Mouse (Mus musculus) hindbrain, embryonic 14.5 days (tissue): ENCODE measurements around the gene Sema4a. TPM values are rescaled to one million over a fixed set of nuclear protein-coding genes. Genes with fewer than 3 reads are reported as not detected.

ENCODE experiments used
- ATAC-seq: fragments of 200-750 bp; cut with Nextera tagmentation; 2 replicates; pipeline ENCODE4 v1.8.0; 2017; ENCODE audit warnings: moderate number of reproducible peaks, mild to moderate bottlenecking, moderate TSS enrichment, moderate library complexity; ENCODE audit not compliant: low FRiP score
- DNase-seq: peaks from one replicate; pipeline ENCODE4 v3.0.0-alpha.2; 2015; ENCODE audit warnings: low spot score
- H3K27ac ChIP-seq: fragments of 300-500 bp; sonication (generic); 2 replicates; pipeline ENCODE4 v1.5.1; 2014; ENCODE audit warnings: mild to moderate bottlenecking, moderate library complexity
- H3K27me3 ChIP-seq: fragments of 300-500 bp; sonication (generic); 2 replicates; pipeline ENCODE4 v1.6.1; 2014; ENCODE audit warnings: mild to moderate bottlenecking, low read length, mixed read lengths; ENCODE audit not compliant: control insufficient read depth, insufficient read depth
- H3K36me3 ChIP-seq: fragments of 300-500 bp; sonication (generic); replicated peaks from 2 replicates; pipeline ENCODE4 v1.6.1; 2014; ENCODE audit not compliant: control insufficient read depth, insufficient read depth
- H3K4me1 ChIP-seq: fragments of 300-500 bp; sonication (generic); replicated peaks from 2 replicates; pipeline ENCODE4 v1.6.1; 2014; ENCODE audit warnings: antibody characterized with exemption, low read length, mixed read lengths; ENCODE audit not compliant: control insufficient read depth, insufficient read depth
- H3K4me2 ChIP-seq: fragments of 300-500 bp; sonication (generic); replicated peaks from 2 replicates; pipeline ENCODE4 v1.6.1; 2014; ENCODE audit warnings: mild to moderate bottlenecking, moderate library complexity
- H3K4me3 ChIP-seq: fragments of 300-500 bp; sonication (generic); replicated peaks from 2 replicates; pipeline ENCODE4 v1.5.1; 2014; ENCODE audit warnings: mild to moderate bottlenecking, low read length
- H3K9ac ChIP-seq: fragments of 300-500 bp; sonication (generic); 2 replicates; pipeline ENCODE4 v1.6.1; 2014
- H3K9me3 ChIP-seq: fragments of 300-500 bp; sonication (generic); 2 replicates; pipeline ENCODE4 v1.6.1; 2016; ENCODE audit warnings: low read length; ENCODE audit not compliant: control insufficient read depth
- WGBS: fragments of 180-500 bp; shearing (Covaris S2); extraction: QIAGEN DNeasy Blood & Tissue Kit; methylation state at CpG from one replicate; pipeline ENCODE4 v1.1.7; 2014; 5-methylcytosine and 5-hydroxymethylcytosine counted together
- microRNA-seq: library from miRNA; unstranded; fragments of <30 nt; microRNA quantifications from one replicate; pipeline ENCODE4, GENCODE M21; 2016
- polyA plus RNA-seq: library from polyadenylated mRNA; unstranded; fragments of >200 nt; fragmentation: Nextera tagmentation; extraction: Ambion mirVana; gene quantifications from 2 replicates; pipeline ENCODE4 v1.2.1, GENCODE M21; 2014

Gene Sema4a
- polyA plus RNA-seq, 1 experiment from 2014 or later = 21.5 TPM

- Histone ChIP-seq H3K4me2 (no peak overlapping the region), H3K36me3 (no peaks in the 10 kb centered on the region), H3K9me3 (no peaks in the 10 kb centered on the region), H3K27ac (no peak overlapping the region), H3K27me3 (no peaks in the 10 kb centered on the region), H3K4me3 (no peak overlapping the region), H3K4me1 (0 out of 2 replicates have a peak, but pooled peaks cover 2% of the 10 kb centered on the region), H3K9ac (no peak overlapping the region)
- no peak for DNase-seq
- 94% methylated on average over 9 of the region's 9 CpGs for WGBS
- ATAC-seq = no peak
Measured at GRCm38 (mm10) chr3:88393776-88394375, 67.1 kb downstream of the Sema4a start.

Small RNA genes lying within 50 kb of the gene (microRNA-seq; reads per million reads assigned to microRNA genes)
- gene Mir7011 = not detected

Other genes starting within 250 kb of the Sema4a start
- gene Rhbg, start 206.5 kb downstream of the Sema4a start, polyA plus RNA-seq = 0.48 and 0.76 TPM in 2 replicates
- gene Gm38392, start 174.0 kb downstream of the Sema4a start, polyA plus RNA-seq = 0.37 TPM in 1 of 2 replicates, not detected in the other
- gene Tsacc, start 164.2 kb downstream of the Sema4a start, polyA plus RNA-seq = 5.8 and 8.5 TPM in 2 replicates
- gene Cct3, start 164.1 kb downstream of the Sema4a start, polyA plus RNA-seq = 455 and 498 TPM in 2 replicates
- gene Glmp, start 136.2 kb downstream of the Sema4a start, polyA plus RNA-seq = 72.7 and 81.3 TPM in 2 replicates
- 0.67 and 0.82 TPM in 2 replicates for gene Tmem79, start 125.0 kb downstream of the Sema4a start, polyA plus RNA-seq
- gene Smg5, start 124.9 kb downstream of the Sema4a start, polyA plus RNA-seq = 44.2 and 47.9 TPM in 2 replicates
- 0.94 and 1.1 TPM in 2 replicates for gene Paqr6, start 96.6 kb downstream of the Sema4a start, polyA plus RNA-seq
- 0.20 TPM in 1 of 2 replicates, not detected in the other for gene Bglap3, start 88.4 kb downstream of the Sema4a start, polyA plus RNA-seq
- not detected in 2 replicates for gene Bglap2, start 82.5 kb downstream of the Sema4a start, polyA plus RNA-seq
- gene Bglap, start 76.7 kb downstream of the Sema4a start, polyA plus RNA-seq = not detected in 2 replicates
- 26.0 and 27.4 TPM in 2 replicates for gene Pmf1, start 50.9 kb downstream of the Sema4a start, polyA plus RNA-seq
- gene Slc25a44, start 36.0 kb downstream of the Sema4a start, polyA plus RNA-seq = 36.4 and 42.2 TPM in 2 replicates
- gene Lmna, start 48.8 kb upstream of the Sema4a start, polyA plus RNA-seq = 44.3 and 47.3 TPM in 2 replicates
- 30.8 and 31.0 TPM in 2 replicates for gene Mex3a, start 71.2 kb upstream of the Sema4a start, polyA plus RNA-seq
- gene Rab25, start 87.1 kb upstream of the Sema4a start, polyA plus RNA-seq = 0.20 TPM in 1 of 2 replicates, not detected in the other
- gene Lamtor2, start 91.9 kb upstream of the Sema4a start, polyA plus RNA-seq = 102 and 107 TPM in 2 replicates
- gene Ubqln4, start 92.6 kb upstream of the Sema4a start, polyA plus RNA-seq = 42.9 and 53.6 TPM in 2 replicates
- 117 and 129 TPM in 2 replicates for gene Ssr2, start 114.7 kb upstream of the Sema4a start, polyA plus RNA-seq
- gene Arhgef2, start 144.8 kb upstream of the Sema4a start, polyA plus RNA-seq = 96.0 and 115 TPM in 2 replicates
- gene Rxfp4, start 192.0 kb upstream of the Sema4a start, polyA plus RNA-seq = not detected in 2 replicates
- 79.3 and 86.7 TPM in 2 replicates for gene Khdc4, start 224.6 kb upstream of the Sema4a start, polyA plus RNA-seq